Mouse (Mus musculus) erythroid progenitor cell, adult 5-6 weeks (primary cell): Measurements from ENCODE around the gene Tmem150a. TPM values are rescaled to one million over a fixed set of nuclear protein-coding genes. Genes with fewer than 3 reads are reported as not detected.

Experiments used
- ATAC-seq: replicated peaks from 2 replicates; pipeline ENCODE4 v1.8.0; 2016; ENCODE audit warnings: moderate number of reproducible peaks, mild to moderate bottlenecking, moderate TSS enrichment, inconsistent platforms; ENCODE audit not compliant: poor library complexity, low FRiP score, severe bottlenecking
- total RNA-seq, 2 experiments: library from RNA; stranded (forward) in 1 of 2; stranded (reverse) in 1 of 2; fragments of 150-400 nt in 1 of 2; fragments of 186-747, 209-891 nt in 1 of 2; gene quantifications; 2 replicates each; pipeline versions ENCODE4 v1.2.3 to v1.2.4; 2015 to 2017; ENCODE audit warnings: low replicate concordance in 2 of 2

Gene Tmem150a
- 3.2 and 11.7 TPM in 2 replicates for total RNA-seq (2015; ENCODE audit: low replicate concordance)
- total RNA-seq (2017; ENCODE audit: low replicate concordance), result 0.61 TPM in 1 of 2 replicates, not detected in the other

DNA sequence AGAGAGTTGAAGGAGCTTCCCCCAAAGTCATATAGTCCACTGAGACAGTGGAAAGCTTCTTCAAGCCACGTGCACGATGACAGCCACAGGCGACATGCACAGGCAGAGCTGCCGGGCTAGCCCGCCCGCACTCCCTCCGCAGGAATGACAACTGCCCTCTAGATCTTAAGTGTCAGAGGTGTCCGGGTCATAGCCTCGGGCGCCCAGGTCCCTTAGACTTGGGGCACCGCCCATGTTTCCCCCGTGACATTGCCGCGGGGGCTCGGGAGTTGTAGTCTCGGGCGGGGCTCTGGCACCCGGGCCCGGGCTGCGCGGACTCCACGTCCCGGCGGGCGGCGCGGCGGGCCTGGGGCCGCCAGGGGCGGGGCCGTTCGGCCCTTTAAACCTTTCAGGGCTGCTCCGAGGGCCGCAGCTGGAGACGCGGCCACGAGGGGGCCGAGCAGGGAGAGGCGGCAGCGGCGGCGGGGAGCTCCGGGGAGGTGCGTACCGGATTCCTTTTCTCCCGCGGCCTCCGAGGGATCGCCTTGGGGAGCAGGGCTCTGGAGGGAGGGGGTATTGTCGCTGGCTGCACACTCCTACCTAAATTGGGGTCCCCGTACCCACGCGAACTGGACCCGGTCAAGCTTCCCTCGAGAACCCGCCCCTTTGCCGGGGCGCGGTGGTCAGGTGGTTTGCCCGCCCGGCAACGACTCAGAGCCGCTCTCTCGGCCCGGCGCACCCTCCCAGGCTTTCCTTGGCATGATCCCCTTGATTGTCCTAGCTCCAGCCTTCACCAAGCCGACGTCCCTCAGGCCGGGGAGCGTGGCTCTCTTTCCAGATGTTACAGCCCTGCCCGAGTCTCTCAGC, at the start of gene Tmem150a:
Tmem150a (plus strand) TSS at position 382 of the 846 bp plus-strand sequence.
- ATAC-seq, result no peak

- ATAC-seq, result no peak
Observed at GRCm38 (mm10) chr6:72312198-72312597, 43.0 kb upstream of the Tmem150a start.

GRCm38 (mm10) chr6:72313124-72313867, 42.0 kb upstream of the Tmem150a start:
- no peak for ATAC-seq

- no peak for ATAC-seq
Observed at GRCm38 (mm10) chr6:72315384-72315783, 39.9 kb upstream of the Tmem150a start.

DNA sequence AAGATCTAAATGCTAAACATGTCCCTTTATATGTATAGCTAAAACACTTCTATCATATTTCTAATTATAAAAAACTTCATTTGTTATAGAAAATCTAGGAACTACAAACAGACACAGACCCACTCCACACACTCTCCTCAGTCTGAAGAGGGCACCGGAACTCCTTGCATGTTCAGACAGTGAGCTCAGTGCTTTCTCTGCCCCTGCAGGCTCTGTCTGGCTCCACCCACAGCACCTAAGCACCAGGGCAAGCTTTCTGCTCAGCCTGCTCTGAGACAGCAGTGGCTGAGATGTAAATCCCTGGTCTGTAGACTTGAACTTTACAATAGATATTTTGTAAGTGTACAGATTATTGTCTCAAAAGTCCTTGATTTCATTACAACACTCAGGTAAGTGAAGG, 39.2 kb upstream of the Tmem150a start:
- no peak for ATAC-seq

- ATAC-seq, result no peak
Observed at GRCm38 (mm10) chr6:72318440-72318839, 36.8 kb upstream of the Tmem150a start.

GRCm38 (mm10) chr6:72319019-72319418, 36.2 kb upstream of the Tmem150a start:
- ATAC-seq, result 0 out of 2 replicates have a peak, but pooled peaks have one; percentile 52

- ATAC-seq, result no peak
Observed at GRCm38 (mm10) chr6:72322936-72323335, 32.3 kb upstream of the Tmem150a start.

- ATAC-seq, result peak; percentile 95
Observed at GRCm38 (mm10) chr6:72323786-72324508, 31.3 kb upstream of the Tmem150a start.

- ATAC-seq, result peak; percentile 60; the same call in 1 of the 2 replicates
Observed at GRCm38 (mm10) chr6:72326274-72326673, 29.0 kb upstream of the Tmem150a start.

- ATAC-seq, result no peak
Observed at GRCm38 (mm10) chr6:72329019-72329418, 26.2 kb upstream of the Tmem150a start.

- ATAC-seq, result no peak
Observed at GRCm38 (mm10) chr6:72330133-72330532, 25.1 kb upstream of the Tmem150a start.

DNA sequence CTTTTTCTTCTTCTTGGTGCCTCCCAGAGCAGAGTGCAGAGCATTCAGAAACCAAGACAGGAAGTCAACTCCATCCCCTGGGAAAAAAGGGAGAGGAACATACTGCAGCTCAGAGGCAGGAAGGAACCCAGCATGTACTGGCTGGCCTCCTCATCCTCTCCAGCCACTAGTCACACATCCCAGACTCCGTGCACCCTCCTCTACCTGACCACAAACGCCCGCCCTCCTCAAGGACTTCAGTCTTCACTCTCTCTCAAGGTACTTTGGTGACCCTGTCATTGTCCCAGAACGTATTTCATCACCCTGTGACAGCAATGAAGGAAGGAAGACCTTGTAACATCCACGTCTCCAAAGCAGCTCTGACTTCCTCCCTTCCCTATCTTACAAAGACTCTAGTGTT, 22.1 kb upstream of the Tmem150a start:
- ATAC-seq, result no peak

- ATAC-seq, result no peak
Observed at GRCm38 (mm10) chr6:72340481-72340880, 14.8 kb upstream of the Tmem150a start.

DNA sequence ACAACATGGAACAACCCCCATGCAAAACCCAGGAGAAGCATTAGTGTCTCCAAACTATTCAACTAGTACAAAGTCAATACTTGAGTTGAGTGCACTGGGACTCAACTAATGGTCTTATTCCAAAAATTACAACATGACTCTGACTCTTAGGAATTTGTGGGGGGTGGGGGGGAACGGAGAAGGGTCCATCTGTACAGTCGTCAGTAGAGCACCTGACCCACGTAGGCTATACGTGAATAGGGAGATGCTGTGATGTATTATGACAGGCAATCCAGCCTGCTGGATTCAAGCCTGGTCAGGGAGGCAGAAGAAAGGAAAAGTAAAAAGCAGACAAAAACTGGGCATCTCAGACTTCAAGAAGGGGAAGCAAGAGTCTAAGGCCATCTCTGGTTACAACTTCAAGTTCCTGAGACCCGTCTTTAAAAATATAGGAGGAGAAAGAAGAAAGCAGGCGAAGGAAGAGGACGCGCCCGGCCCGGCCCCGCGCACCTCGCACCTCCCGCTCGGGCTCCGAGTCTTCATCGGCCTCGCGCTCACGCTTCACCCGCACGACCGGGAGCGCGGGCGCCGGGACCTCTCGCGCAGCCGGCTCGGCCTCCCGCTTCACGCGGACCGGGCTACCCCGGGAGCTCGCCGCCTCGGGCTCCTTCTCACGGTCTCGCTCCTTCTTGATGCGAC, 10.7 kb upstream of the Tmem150a start:
- peak; percentile 32 for ATAC-seq

GRCm38 (mm10) chr6:72345074-72345567, 10.1 kb upstream of the Tmem150a start, which contains the start of gene Usp39:
TSS of gene Usp39 (minus strand) at chr6:72345184.
- ATAC-seq, result peak; percentile 90

GRCm38 (mm10) chr6:72345633-72346032, 9.6 kb upstream of the Tmem150a start:
- peak; percentile 39 for ATAC-seq

DNA sequence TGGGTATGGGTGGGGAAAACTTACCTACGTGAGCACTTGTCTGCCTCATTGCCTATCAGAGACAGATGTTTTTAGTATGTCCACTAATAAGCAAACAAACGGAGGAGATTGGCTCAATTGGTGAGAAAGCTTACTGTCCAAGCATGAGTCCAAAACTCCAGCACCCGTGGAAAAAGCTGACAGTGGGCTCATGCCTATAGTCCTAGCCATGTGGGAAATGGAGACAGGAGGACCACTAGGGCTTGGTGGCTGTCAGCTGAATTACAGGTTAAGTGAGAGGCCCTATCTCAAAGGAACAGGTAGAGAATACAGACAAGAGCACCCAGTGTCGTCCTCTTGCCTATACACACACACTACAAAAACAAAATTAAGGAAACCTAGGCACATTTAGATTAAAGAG, 9.0 kb upstream of the Tmem150a start:
- ATAC-seq, result 0 out of 2 replicates have a peak, but pooled peaks have one; percentile 40
